Mouse (Mus musculus): ENCODE results near the gene Rnf180. TPM values are rescaled to one million over a fixed set of nuclear protein-coding genes. Genes with fewer than 3 reads are reported as not detected.
"Not testable (repeated sequence)": the region's sequence is repeated elsewhere in the genome, so short reads cannot be mapped to it uniquely, and the experiment has no call there.

Rnf180 gene
- 0.72 TPM in 2 replicates for polyA plus RNA-seq (2012; rRNA removed)

DNA sequence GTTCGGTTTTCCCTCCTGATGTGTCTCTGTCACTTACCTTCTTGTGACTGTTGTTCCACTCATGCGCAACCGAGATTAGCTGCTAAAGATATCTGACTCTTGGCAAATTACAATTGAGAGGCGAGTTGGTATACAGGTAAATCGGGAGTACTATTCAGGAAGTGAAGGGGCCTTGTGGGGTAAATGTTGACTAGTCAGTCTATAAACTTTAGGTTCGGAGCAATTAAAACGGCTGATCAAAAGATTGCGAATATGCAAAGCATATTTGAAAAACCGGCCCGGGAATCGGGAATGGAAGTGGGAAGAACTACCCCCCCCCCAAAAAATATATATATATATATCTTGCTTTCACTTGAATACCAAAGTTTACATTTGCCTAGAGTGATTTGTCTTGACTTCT lies at the start of gene Rnf180:
Gene Rnf180, minus strand, starts transcription at position 101 of the 400 bp plus-strand sequence.
- Histone ChIP-seq H3K36me3 (ENCODE audit: control insufficient read depth, insufficient read depth, low read length) (no peaks in the 10 kb centered on the region), H3K27me3 (replicated peaks; ENCODE audit: control insufficient read depth, insufficient read depth, low read length) (peaks cover 4% of the 10 kb centered on the region; the same call in 1 of the 2 replicates), H3K4me3 (ENCODE audit: insufficient read depth, low read depth, low read length) (peak within 1 kb of the TSS; percentile 56), H3K27ac (ENCODE audit: insufficient read depth, low read depth, low read length) (no peak within 1 kb of the TSS), H3K4me1 (ENCODE audit: control insufficient read depth, insufficient read depth, low read length) (no peaks in the 10 kb centered on the region)
- TF ChIP-seq CTCF (conservative IDR thresholded peaks at IDR 0.05; ENCODE audit: insufficient read depth, insufficient read length, low read depth, low read length) (no peak), POLR2A (IDR thresholded peaks at IDR 0.05; ENCODE audit: low read depth, low read length) (no peak)
- WGBS, result 57% methylated on average over 11 of the region's 11 CpGs
- DNase-seq, result no peak

GRCm38 (mm10) chr13:105331199-105331968 lies 36.8 kb upstream of the Rnf180 start:
- WGBS, result 13% methylated on average over 5 of the region's 5 CpGs
- H3K27me3 ChIP-seq (replicated peaks; ENCODE audit: control insufficient read depth, insufficient read depth, low read length), result no peaks in the 10 kb centered on the region
- no peak overlapping the region for H3K27ac ChIP-seq (ENCODE audit: insufficient read depth, low read depth, low read length)
- peaks cover 2% of the 10 kb centered on the region; the same call in 1 of the 2 replicates for H3K4me1 ChIP-seq (ENCODE audit: control insufficient read depth, insufficient read depth, low read length)
- DNase-seq, result peak; percentile 51
- TF ChIP-seq CTCF (conservative IDR thresholded peaks at IDR 0.05; ENCODE audit: insufficient read depth, insufficient read length, low read depth, low read length) (no peak), POLR2A (IDR thresholded peaks at IDR 0.05; ENCODE audit: low read depth, low read length) (no peak)
- H3K36me3 ChIP-seq (ENCODE audit: control insufficient read depth, insufficient read depth, low read length), result no peaks in the 10 kb centered on the region
- H3K4me3 ChIP-seq (ENCODE audit: insufficient read depth, low read depth, low read length), result no peak overlapping the region

DNA sequence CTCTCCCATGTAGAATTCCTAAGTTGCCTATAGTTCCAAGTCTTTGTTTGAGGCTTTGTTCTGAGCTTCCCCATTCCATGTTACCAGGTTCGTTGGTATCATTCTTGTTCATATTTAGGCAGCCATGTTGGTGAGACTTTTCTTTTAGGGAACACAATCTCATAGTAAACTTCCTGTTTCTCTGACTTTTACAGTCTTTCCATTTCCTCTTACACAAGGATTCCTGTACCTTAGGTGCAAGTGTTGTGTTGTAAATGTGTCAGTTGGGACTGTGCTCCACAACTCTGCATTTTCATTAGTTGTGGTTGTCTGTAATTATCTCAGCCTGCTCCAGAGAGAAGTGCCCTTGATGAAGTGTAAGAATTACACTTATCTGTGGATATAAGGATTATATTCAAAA lies 32.3 kb upstream of the Rnf180 start:
- DNase-seq, result no peak
- H3K4me1 ChIP-seq (ENCODE audit: control insufficient read depth, insufficient read depth, low read length), result peaks cover 2% of the 10 kb centered on the region; the same call in 1 of the 2 replicates
- no peak overlapping the region for H3K4me3 ChIP-seq (ENCODE audit: insufficient read depth, low read depth, low read length)
- TF ChIP-seq POLR2A (IDR thresholded peaks at IDR 0.05; ENCODE audit: low read depth, low read length) (no peak), CTCF (conservative IDR thresholded peaks at IDR 0.05; ENCODE audit: insufficient read depth, insufficient read length, low read depth, low read length) (no peak)
- H3K27me3 ChIP-seq (replicated peaks; ENCODE audit: control insufficient read depth, insufficient read depth, low read length), result no peaks in the 10 kb centered on the region
- WGBS, result 60% methylated on average over 1 of the region's 1 CpGs
- no peak overlapping the region for H3K27ac ChIP-seq (ENCODE audit: insufficient read depth, low read depth, low read length)
- no peaks in the 10 kb centered on the region for H3K36me3 ChIP-seq (ENCODE audit: control insufficient read depth, insufficient read depth, low read length)

DNA sequence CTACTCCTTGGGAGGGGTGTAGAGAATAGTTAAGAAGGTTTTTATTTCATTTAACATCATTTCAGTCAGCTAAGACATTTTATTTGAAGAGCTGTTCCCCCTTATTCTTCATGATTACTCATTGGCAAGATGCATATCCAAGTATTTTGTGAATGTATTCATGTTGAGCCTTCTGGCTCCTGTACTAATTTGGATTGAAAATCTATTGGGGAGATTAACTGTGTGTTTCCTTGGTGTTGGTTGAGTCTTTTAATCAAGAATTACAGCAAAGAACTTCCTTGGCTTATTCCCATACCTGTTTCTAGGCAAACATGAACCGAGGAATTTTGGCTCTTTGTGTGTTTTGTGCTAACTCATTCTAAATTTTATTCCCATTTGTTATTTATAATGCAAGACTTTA lies 22.3 kb upstream of the Rnf180 start:
- H3K27ac ChIP-seq (ENCODE audit: insufficient read depth, low read depth, low read length), result no peak overlapping the region
- H3K4me1 ChIP-seq (ENCODE audit: control insufficient read depth, insufficient read depth, low read length), result no peaks in the 10 kb centered on the region
- no peak overlapping the region for H3K4me3 ChIP-seq (ENCODE audit: insufficient read depth, low read depth, low read length)
- 82% methylated on average over 1 of the region's 1 CpGs for WGBS
- no peak for DNase-seq
- TF ChIP-seq CTCF (conservative IDR thresholded peaks at IDR 0.05; ENCODE audit: insufficient read depth, insufficient read length, low read depth, low read length) (no peak), POLR2A (IDR thresholded peaks at IDR 0.05; ENCODE audit: low read depth, low read length) (no peak)
- H3K36me3 ChIP-seq (ENCODE audit: control insufficient read depth, insufficient read depth, low read length), result no peaks in the 10 kb centered on the region
- H3K27me3 ChIP-seq (replicated peaks; ENCODE audit: control insufficient read depth, insufficient read depth, low read length), result no peaks in the 10 kb centered on the region

DNA sequence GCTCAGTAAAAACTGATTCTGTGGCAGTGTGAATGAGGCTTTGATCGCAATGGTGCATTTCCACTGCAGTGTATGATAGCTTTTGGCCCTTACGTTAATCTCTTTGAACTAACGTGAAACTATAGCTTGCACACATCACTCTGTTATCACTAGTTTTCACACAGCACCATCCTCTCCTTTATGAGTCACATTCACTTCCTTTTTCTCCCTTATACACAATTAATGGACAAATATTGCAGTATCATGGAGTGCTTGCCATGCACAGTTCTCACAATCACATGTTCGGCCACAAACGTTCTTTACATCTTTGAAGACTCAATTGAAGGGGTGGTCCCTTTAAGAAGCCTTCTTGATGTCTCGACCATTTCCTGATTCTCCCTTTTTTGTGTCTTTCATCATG lies 21.4 kb upstream of the Rnf180 start:
- TF ChIP-seq POLR2A (IDR thresholded peaks at IDR 0.05; ENCODE audit: low read depth, low read length) (no peak), CTCF (conservative IDR thresholded peaks at IDR 0.05; ENCODE audit: insufficient read depth, insufficient read length, low read depth, low read length) (no peak)
- Histone ChIP-seq H3K36me3 (ENCODE audit: control insufficient read depth, insufficient read depth, low read length) (no peaks in the 10 kb centered on the region), H3K4me3 (ENCODE audit: insufficient read depth, low read depth, low read length) (no peak overlapping the region), H3K27ac (ENCODE audit: insufficient read depth, low read depth, low read length) (no peak overlapping the region), H3K4me1 (ENCODE audit: control insufficient read depth, insufficient read depth, low read length) (no peaks in the 10 kb centered on the region), H3K27me3 (replicated peaks; ENCODE audit: control insufficient read depth, insufficient read depth, low read length) (no peaks in the 10 kb centered on the region)
- 73% methylated on average over 6 of the region's 6 CpGs for WGBS
- no peak for DNase-seq

GRCm38 (mm10) chr13:105312763-105313162 lies 18.1 kb upstream of the Rnf180 start:
- Histone ChIP-seq H3K27ac (ENCODE audit: insufficient read depth, low read depth, low read length) (no peak overlapping the region), H3K4me1 (ENCODE audit: control insufficient read depth, insufficient read depth, low read length) (no peaks in the 10 kb centered on the region), H3K36me3 (ENCODE audit: control insufficient read depth, insufficient read depth, low read length) (no peaks in the 10 kb centered on the region), H3K4me3 (ENCODE audit: insufficient read depth, low read depth, low read length) (no peak overlapping the region), H3K27me3 (replicated peaks; ENCODE audit: control insufficient read depth, insufficient read depth, low read length) (no peaks in the 10 kb centered on the region)
- TF ChIP-seq CTCF (conservative IDR thresholded peaks at IDR 0.05; ENCODE audit: insufficient read depth, insufficient read length, low read depth, low read length) (no peak), POLR2A (IDR thresholded peaks at IDR 0.05; ENCODE audit: low read depth, low read length) (no peak)
- 70% methylated on average over 6 of the region's 6 CpGs for WGBS
- no peak for DNase-seq

- WGBS, result 75% methylated on average over 4 of the region's 4 CpGs
- DNase-seq; H3K4me3 ChIP-seq (ENCODE audit: insufficient read depth, low read depth, low read length); H3K27ac ChIP-seq (ENCODE audit: insufficient read depth, low read depth, low read length); H3K27me3 ChIP-seq (replicated peaks; ENCODE audit: control insufficient read depth, insufficient read depth, low read length); H3K4me1 ChIP-seq (ENCODE audit: control insufficient read depth, insufficient read depth, low read length); H3K36me3 ChIP-seq (ENCODE audit: control insufficient read depth, insufficient read depth, low read length): not testable (repeated sequence)
These were observed 15.9 kb upstream of the Rnf180 start for GRCm38 (mm10) chr13:105310562-105310961.

All from kidney, adult 2 months (tissue).